3 mouse cellular contexts compared by ENCODE assay signal in genomic region chr9:88769470-88769869, GRCm38 (mm10). TPM values are rescaled to one million over a fixed set of nuclear protein-coding genes. Genes with fewer than 3 reads are reported as not detected.
DNase-seq lines count a peak whose midpoint lies in the region; ATAC-seq lines count a peak whose summit lies in the region.
"Had no signal": no experiment of that assay in that cellular context is flagged by ENCODE, and none has a peak within 500 bp of the region (broad histone marks: within the 10 kb centered on the region; RNA-seq: fewer than 3 reads in every experiment).

No protein-coding gene starts in this region.

- peak; percentile 91 for DNase-seq in heart, adult 11 months

- ATAC-seq in monocyte, adult 5-6 weeks (replicated peaks; ENCODE audit: insufficient number of reproducible peaks, low FRiP score, low TSS enrichment, poor library complexity, severe bottlenecking): peak; percentile 27; the same call in 1 of the 2 replicates

RNA-seq across cellular contexts. Expression of gene Bcl2a1d, which starts 37.8 kb away (rescaled TPM):
- total RNA-seq in monocyte, adult 5-6 weeks (2017): 257 to 385 TPM (median 377 TPM) in 3 replicates
- total RNA-seq: adrenal gland, postnatal 25 days had no signal

RNA-seq across cellular contexts. Expression of gene Mthfsl, which starts 49.4 kb away (rescaled TPM):
- total RNA-seq in monocyte, adult 5-6 weeks (2017): 55.6 to 71.6 TPM (median 62.4 TPM) in 3 replicates
